Mouse (Mus musculus): Measurements from ENCODE around the gene Vps4a. TPM values are rescaled to one million over a fixed set of nuclear protein-coding genes. Genes with fewer than 3 reads are reported as not detected.
A peak's percentile ranks its signal among the peaks of the same experiment; 100 is the strongest.
"Not testable (repeated sequence)": the region's sequence is repeated elsewhere in the genome, so short reads cannot be mapped to it uniquely, and the experiment has no call there.

Vps4a gene
- polyA plus RNA-seq, 1 experiment, result 41.0 TPM

GRCm38 (mm10) chr8:107012666-107013065, 18.4 kb upstream of the Vps4a start:
- no peak for TF ChIP-seq POLR2A (IDR thresholded peaks at IDR 0.05; ENCODE audit: borderline replicate concordance, low read depth, low read length)
- no peak for TF ChIP-seq CTCF (IDR thresholded peaks at IDR 0.05; ENCODE audit: low read depth, low read length)
- no peak overlapping the region for H3K27ac ChIP-seq (ENCODE audit: insufficient read depth, low read depth, low read length)
- no peaks in the 10 kb centered on the region for H3K4me1 ChIP-seq (ENCODE audit: control insufficient read depth, insufficient read depth, low read length)
- no peak overlapping the region for H3K4me3 ChIP-seq (ENCODE audit: insufficient read depth, low read length)

GRCm38 (mm10) chr8:107014915-107015314, 16.1 kb upstream of the Vps4a start:
- Histone ChIP-seq H3K4me1 (ENCODE audit: control insufficient read depth, insufficient read depth, low read length) (no peaks in the 10 kb centered on the region), H3K4me3 (ENCODE audit: insufficient read depth, low read length) (no peak overlapping the region), H3K27ac (ENCODE audit: insufficient read depth, low read depth, low read length) (no peak overlapping the region)
- TF ChIP-seq CTCF (IDR thresholded peaks at IDR 0.05; ENCODE audit: low read depth, low read length) (no peak), POLR2A (IDR thresholded peaks at IDR 0.05; ENCODE audit: borderline replicate concordance, low read depth, low read length) (no peak)

GRCm38 (mm10) chr8:107023479-107023878, 7.5 kb upstream of the Vps4a start:
- H3K4me3 ChIP-seq (ENCODE audit: insufficient read depth, low read length), result no peak overlapping the region
- TF ChIP-seq POLR2A (IDR thresholded peaks at IDR 0.05; ENCODE audit: borderline replicate concordance, low read depth, low read length), result no peak
- no peak for TF ChIP-seq CTCF (IDR thresholded peaks at IDR 0.05; ENCODE audit: low read depth, low read length)
- no peak overlapping the region for H3K27ac ChIP-seq (ENCODE audit: insufficient read depth, low read depth, low read length)
- H3K4me1 ChIP-seq (ENCODE audit: control insufficient read depth, insufficient read depth, low read length), result peaks cover 4% of the 10 kb centered on the region; the same call in 1 of the 2 replicates

GRCm38 (mm10) chr8:107029310-107029709, 1.7 kb upstream of the Vps4a start:
- Histone ChIP-seq H3K4me3 (ENCODE audit: insufficient read depth, low read length) (no peak overlapping the region), H3K27ac (ENCODE audit: insufficient read depth, low read depth, low read length) (no peak overlapping the region), H3K4me1 (ENCODE audit: control insufficient read depth, insufficient read depth, low read length) (peaks cover 23% of the 10 kb centered on the region)
- TF ChIP-seq CTCF (IDR thresholded peaks at IDR 0.05; ENCODE audit: low read depth, low read length) (no peak), POLR2A (IDR thresholded peaks at IDR 0.05; ENCODE audit: borderline replicate concordance, low read depth, low read length) (no peak)

- peaks cover 25% of the 10 kb centered on the region for H3K4me1 ChIP-seq (ENCODE audit: control insufficient read depth, insufficient read depth, low read length)
- H3K27ac ChIP-seq (ENCODE audit: insufficient read depth, low read depth, low read length), result peak overlapping the region; percentile 24
- no peak overlapping the region for H3K4me3 ChIP-seq (ENCODE audit: insufficient read depth, low read length)
- no peak for TF ChIP-seq POLR2A (IDR thresholded peaks at IDR 0.05; ENCODE audit: borderline replicate concordance, low read depth, low read length)
- no peak for TF ChIP-seq CTCF (IDR thresholded peaks at IDR 0.05; ENCODE audit: low read depth, low read length)
These were observed 964 bp upstream of the Vps4a start for GRCm38 (mm10) chr8:107030058-107030457.

GRCm38 (mm10) chr8:107031577-107032090, 612 bp downstream of the Vps4a start:
- Histone ChIP-seq H3K4me1 (ENCODE audit: control insufficient read depth, insufficient read depth, low read length) (peaks cover 39% of the 10 kb centered on the region), H3K4me3 (ENCODE audit: insufficient read depth, low read length) (peak overlapping the region; percentile 74), H3K27ac (ENCODE audit: insufficient read depth, low read depth, low read length) (peak overlapping the region; percentile 42)
- TF ChIP-seq POLR2A (IDR thresholded peaks at IDR 0.05; ENCODE audit: borderline replicate concordance, low read depth, low read length) (no peak), CTCF (IDR thresholded peaks at IDR 0.05; ENCODE audit: low read depth, low read length) (no peak)

- H3K4me1 ChIP-seq (ENCODE audit: control insufficient read depth, insufficient read depth, low read length), result peaks cover 36% of the 10 kb centered on the region
These were observed 2.6 kb downstream of the Vps4a start for GRCm38 (mm10) chr8:107033609-107034008.

GRCm38 (mm10) chr8:107035641-107036040, 4.6 kb downstream of the Vps4a start:
- Histone ChIP-seq H3K4me3 (ENCODE audit: insufficient read depth, low read length) (no peak overlapping the region), H3K4me1 (ENCODE audit: control insufficient read depth, insufficient read depth, low read length) (peaks cover 36% of the 10 kb centered on the region), H3K27ac (ENCODE audit: insufficient read depth, low read depth, low read length) (peak overlapping the region; percentile 70; the same call in 1 of the 2 replicates)
- TF ChIP-seq POLR2A (IDR thresholded peaks at IDR 0.05; ENCODE audit: borderline replicate concordance, low read depth, low read length) (no peak), CTCF (IDR thresholded peaks at IDR 0.05; ENCODE audit: low read depth, low read length) (no peak)

More at GRCm38 (mm10) chr8:107033609-107034008, 2.6 kb downstream of the Vps4a start:
- H3K4me3 ChIP-seq (ENCODE audit: insufficient read depth, low read length); H3K27ac ChIP-seq (ENCODE audit: insufficient read depth, low read depth, low read length): not testable (repeated sequence)

GRCm38 (mm10) chr8:107036626-107037025, 5.6 kb downstream of the Vps4a start:
- TF ChIP-seq POLR2A (IDR thresholded peaks at IDR 0.05; ENCODE audit: borderline replicate concordance, low read depth, low read length) (no peak), CTCF (IDR thresholded peaks at IDR 0.05; ENCODE audit: low read depth, low read length) (no peak)
- peak overlapping the region; percentile 30 for H3K4me3 ChIP-seq (ENCODE audit: insufficient read depth, low read length)
- peaks cover 39% of the 10 kb centered on the region for H3K4me1 ChIP-seq (ENCODE audit: control insufficient read depth, insufficient read depth, low read length)
- peak overlapping the region; percentile 74 for H3K27ac ChIP-seq (ENCODE audit: insufficient read depth, low read depth, low read length)

GRCm38 (mm10) chr8:107040632-107041031, 9.6 kb downstream of the Vps4a start:
- peaks cover 22% of the 10 kb centered on the region for H3K4me1 ChIP-seq (ENCODE audit: control insufficient read depth, insufficient read depth, low read length)
- H3K27ac ChIP-seq (ENCODE audit: insufficient read depth, low read depth, low read length), result no peak overlapping the region
- no peak overlapping the region for H3K4me3 ChIP-seq (ENCODE audit: insufficient read depth, low read length)
- no peak for TF ChIP-seq POLR2A (IDR thresholded peaks at IDR 0.05; ENCODE audit: borderline replicate concordance, low read depth, low read length)
- TF ChIP-seq CTCF (IDR thresholded peaks at IDR 0.05; ENCODE audit: low read depth, low read length), result no peak

GRCm38 (mm10) chr8:107045478-107045877, 14.5 kb downstream of the Vps4a start:
- no peak for TF ChIP-seq POLR2A (IDR thresholded peaks at IDR 0.05; ENCODE audit: borderline replicate concordance, low read depth, low read length)
- no peak for TF ChIP-seq CTCF (IDR thresholded peaks at IDR 0.05; ENCODE audit: low read depth, low read length)
- H3K27ac ChIP-seq (ENCODE audit: insufficient read depth, low read depth, low read length), result no peak overlapping the region
- H3K4me1 ChIP-seq (ENCODE audit: control insufficient read depth, insufficient read depth, low read length), result peaks cover 10% of the 10 kb centered on the region
- no peak overlapping the region for H3K4me3 ChIP-seq (ENCODE audit: insufficient read depth, low read length)
